Mouse (Mus musculus): ENCODE measurements around the gene Jund.

- TF ChIP-seq CEBPB (IDR thresholded peaks at IDR 0.05; ENCODE audit: low read depth): no peak
- TF ChIP-seq CTCF (IDR thresholded peaks at IDR 0.05; ENCODE audit: control insufficient read depth, insufficient read depth, insufficient read length): no peak
- TF ChIP-seq USF1 (IDR thresholded peaks at IDR 0.05; ENCODE audit: low read depth): no peak
- no peak for TF ChIP-seq MAX (IDR thresholded peaks at IDR 0.05)
- no peak for TF ChIP-seq MYOG (IDR thresholded peaks at IDR 0.05; ENCODE audit: control insufficient read depth, extremely low read depth, insufficient read length)
- TF ChIP-seq MYOD1 (IDR thresholded peaks at IDR 0.05; ENCODE audit: control insufficient read depth, insufficient read length, low read depth): no peak
Observed at GRCm38 (mm10) chr8:70691230-70691629, 7.5 kb upstream of the Jund start.
